Mouse (Mus musculus): ENCODE data around the gene Rtl6. TPM values are rescaled to one million over a fixed set of nuclear protein-coding genes. Genes with fewer than 3 reads are reported as not detected.

Rtl6 gene
- total RNA-seq, 1 experiment: 3.3 TPM

- no peak overlapping the region for H3K9ac ChIP-seq (ENCODE audit: insufficient read depth, low read depth, low read length, poor library complexity, severe bottlenecking)
- no peaks in the 10 kb centered on the region for H3K4me1 ChIP-seq (ENCODE audit: control insufficient read depth in 2 of 2, insufficient read depth in 2 of 2, low read length in 2 of 2, poor library complexity in 1 of 2)
- TF ChIP-seq CHD2 (IDR thresholded peaks at IDR 0.05; ENCODE audit: low read depth, low read length): no peak
- TF ChIP-seq MAFK (IDR thresholded peaks at IDR 0.05; ENCODE audit: insufficient read depth, low read depth, low read length): no peak
- no peaks in the 10 kb centered on the region for H3K9me3 ChIP-seq (ENCODE audit: control insufficient read depth, insufficient read depth, low read depth, low read length)
- H3K4me3 ChIP-seq (ENCODE audit: insufficient read depth in 1 of 2, low read depth in 1 of 2, low read length in 2 of 2, poor library complexity in 1 of 2, severe bottlenecking in 1 of 2): no peak overlapping the region
- no peak for DNase-seq (ENCODE audit: low read depth, low spot score)
- H3K27ac ChIP-seq (ENCODE audit: insufficient read depth, low read depth, low read length, poor library complexity, severe bottlenecking): no peak overlapping the region
- no peaks in the 10 kb centered on the region for H3K36me3 ChIP-seq (ENCODE audit: control insufficient read depth, insufficient read depth, low read length, poor library complexity, severe bottlenecking)
- in situ Hi-C loops (cut with MboI; ENCODE audit: low sequenced_read_pairs in 2 of 2, unreplicated experiment in 2 of 2): no loop called here
These were observed 34.6 kb upstream of the Rtl6 start for GRCm38 (mm10) chr15:84592240-84592639.

DNA sequence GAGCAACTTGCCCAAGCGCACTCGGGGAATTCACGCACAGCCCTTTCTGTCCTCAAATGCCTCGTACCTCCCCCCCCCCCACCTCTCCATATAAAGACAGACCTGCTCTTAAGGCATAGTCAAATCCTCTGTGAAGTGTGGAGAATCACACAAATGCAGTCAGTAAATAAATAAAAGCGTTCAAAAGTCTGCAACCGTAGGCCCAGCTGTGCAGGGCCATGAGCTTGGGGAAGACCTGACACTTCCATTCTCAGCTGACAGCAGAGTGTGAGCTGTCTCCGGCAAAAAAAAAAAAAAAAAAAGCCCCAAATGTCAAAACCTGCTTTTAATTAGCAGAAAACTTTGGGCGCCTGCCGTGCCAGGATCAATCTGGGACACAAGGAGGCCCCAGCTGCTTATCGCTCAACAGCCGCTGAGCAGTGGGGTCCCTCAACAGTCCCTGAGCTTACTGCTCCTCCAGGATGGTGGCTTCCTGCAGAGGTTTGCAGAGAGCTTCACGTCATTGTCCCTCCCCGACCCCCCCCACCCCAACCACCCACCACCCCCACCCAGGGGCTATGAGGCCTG lies 34.0 kb upstream of the Rtl6 start:
- Histone ChIP-seq H3K27ac (ENCODE audit: insufficient read depth, low read depth, low read length, poor library complexity, severe bottlenecking) (no peak overlapping the region), H3K4me1 (ENCODE audit: control insufficient read depth in 2 of 2, insufficient read depth in 2 of 2, low read length in 2 of 2, poor library complexity in 1 of 2) (no peaks in the 10 kb centered on the region), H3K9me3 (ENCODE audit: control insufficient read depth, insufficient read depth, low read depth, low read length) (no peaks in the 10 kb centered on the region), H3K4me3 (ENCODE audit: insufficient read depth in 1 of 2, low read depth in 1 of 2, low read length in 2 of 2, poor library complexity in 1 of 2, severe bottlenecking in 1 of 2) (no peak overlapping the region), H3K9ac (ENCODE audit: insufficient read depth, low read depth, low read length, poor library complexity, severe bottlenecking) (no peak overlapping the region), H3K36me3 (ENCODE audit: control insufficient read depth, insufficient read depth, low read length, poor library complexity, severe bottlenecking) (no peaks in the 10 kb centered on the region)
- DNase-seq (ENCODE audit: low read depth, low spot score): no peak
- no peak for TF ChIP-seq HCFC1 (IDR thresholded peaks at IDR 0.05; ENCODE audit: borderline replicate concordance, insufficient read depth, low read length)
- TF ChIP-seq ZNF384 (IDR thresholded peaks at IDR 0.05; ENCODE audit: low read depth, low read length): no peak
- no peak for TF ChIP-seq CHD2 (IDR thresholded peaks at IDR 0.05; ENCODE audit: low read depth, low read length)
- in situ Hi-C loops (cut with MboI; ENCODE audit: low sequenced_read_pairs in 2 of 2, unreplicated experiment in 2 of 2): no loop called here

- Histone ChIP-seq H3K36me3 (ENCODE audit: control insufficient read depth, insufficient read depth, low read length, poor library complexity, severe bottlenecking) (no peaks in the 10 kb centered on the region), H3K27ac (ENCODE audit: insufficient read depth, low read depth, low read length, poor library complexity, severe bottlenecking) (no peak overlapping the region), H3K4me1 (ENCODE audit: control insufficient read depth in 2 of 2, insufficient read depth in 2 of 2, low read length in 2 of 2, poor library complexity in 1 of 2) (no peaks in the 10 kb centered on the region), H3K9ac (ENCODE audit: insufficient read depth, low read depth, low read length, poor library complexity, severe bottlenecking) (no peak overlapping the region), H3K4me3 (ENCODE audit: insufficient read depth in 1 of 2, low read depth in 1 of 2, low read length in 2 of 2, poor library complexity in 1 of 2, severe bottlenecking in 1 of 2) (no peak overlapping the region), H3K9me3 (ENCODE audit: control insufficient read depth, insufficient read depth, low read depth, low read length) (no peaks in the 10 kb centered on the region)
- in situ Hi-C loops (cut with MboI; ENCODE audit: low sequenced_read_pairs in 2 of 2, unreplicated experiment in 2 of 2): no loop called here
- DNase-seq (ENCODE audit: low read depth, low spot score): no peak
- TF ChIP-seq MAFK (IDR thresholded peaks at IDR 0.05; ENCODE audit: insufficient read depth, low read depth, low read length): no peak
These were observed 30.8 kb upstream of the Rtl6 start for GRCm38 (mm10) chr15:84588371-84588821.

DNA sequence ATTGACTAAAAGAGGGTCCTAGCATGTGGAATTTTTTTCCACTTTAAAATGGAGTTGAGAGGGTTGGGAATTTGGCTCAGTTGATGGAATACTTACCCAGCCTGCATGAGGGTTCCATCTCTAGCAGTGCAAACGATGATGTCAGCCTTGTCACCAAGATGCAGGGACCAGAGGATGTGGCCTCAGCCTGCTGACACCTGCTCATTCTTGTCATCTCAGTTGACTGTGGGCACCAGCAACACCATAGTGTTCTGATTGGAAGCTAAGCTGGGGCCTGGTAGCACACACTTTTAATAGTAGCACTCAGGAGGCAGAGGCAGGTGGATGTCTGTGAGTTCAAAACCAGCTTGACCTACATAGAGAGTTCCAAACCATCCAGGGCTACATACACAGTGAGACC lies 21.0 kb upstream of the Rtl6 start:
- no peaks in the 10 kb centered on the region for H3K36me3 ChIP-seq (ENCODE audit: control insufficient read depth, insufficient read depth, low read length, poor library complexity, severe bottlenecking)
- no peak overlapping the region for H3K4me3 ChIP-seq (ENCODE audit: insufficient read depth in 1 of 2, low read depth in 1 of 2, low read length in 2 of 2, poor library complexity in 1 of 2, severe bottlenecking in 1 of 2)
- TF ChIP-seq MAFK (IDR thresholded peaks at IDR 0.05; ENCODE audit: insufficient read depth, low read depth, low read length) (no peak), ZNF384 (IDR thresholded peaks at IDR 0.05; ENCODE audit: low read depth, low read length) (no peak)
- no peaks in the 10 kb centered on the region for H3K4me1 ChIP-seq (ENCODE audit: control insufficient read depth in 2 of 2, insufficient read depth in 2 of 2, low read length in 2 of 2, poor library complexity in 1 of 2)
- no peak overlapping the region for H3K27ac ChIP-seq (ENCODE audit: insufficient read depth, low read depth, low read length, poor library complexity, severe bottlenecking)
- no peak overlapping the region for H3K9ac ChIP-seq (ENCODE audit: insufficient read depth, low read depth, low read length, poor library complexity, severe bottlenecking)
- in situ Hi-C loops (cut with MboI; ENCODE audit: low sequenced_read_pairs in 2 of 2, unreplicated experiment in 2 of 2): no loop called here
- no peaks in the 10 kb centered on the region for H3K9me3 ChIP-seq (ENCODE audit: control insufficient read depth, insufficient read depth, low read depth, low read length)
- DNase-seq (ENCODE audit: low read depth, low spot score): no peak

DNA sequence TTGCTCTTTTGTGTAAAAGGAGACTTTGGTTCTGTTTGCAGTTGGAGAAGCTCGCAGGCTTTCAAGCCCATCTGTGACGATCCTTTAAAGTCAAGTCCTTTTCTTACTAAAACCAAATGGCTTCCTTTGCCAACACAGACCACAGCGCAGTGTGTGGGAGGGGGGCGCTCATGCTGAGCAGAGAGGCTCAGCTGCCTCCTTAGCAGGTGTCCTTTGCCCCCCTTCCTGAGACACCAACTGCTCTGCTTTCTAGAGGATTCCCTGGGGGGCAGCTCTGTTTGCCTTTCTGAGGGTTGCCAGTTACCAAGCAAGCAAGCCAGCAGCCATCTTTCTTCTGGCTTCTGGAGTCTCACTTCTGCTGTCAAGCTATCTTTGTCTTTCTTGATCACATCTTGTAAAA lies 19.4 kb upstream of the Rtl6 start:
- Histone ChIP-seq H3K27ac (ENCODE audit: insufficient read depth, low read depth, low read length, poor library complexity, severe bottlenecking) (no peak overlapping the region), H3K36me3 (ENCODE audit: control insufficient read depth, insufficient read depth, low read length, poor library complexity, severe bottlenecking) (no peaks in the 10 kb centered on the region), H3K9me3 (ENCODE audit: control insufficient read depth, insufficient read depth, low read depth, low read length) (no peaks in the 10 kb centered on the region), H3K4me3 (ENCODE audit: insufficient read depth in 1 of 2, low read depth in 1 of 2, low read length in 2 of 2, poor library complexity in 1 of 2, severe bottlenecking in 1 of 2) (no peak overlapping the region), H3K9ac (ENCODE audit: insufficient read depth, low read depth, low read length, poor library complexity, severe bottlenecking) (no peak overlapping the region), H3K4me1 (ENCODE audit: control insufficient read depth in 2 of 2, insufficient read depth in 2 of 2, low read length in 2 of 2, poor library complexity in 1 of 2) (no peaks in the 10 kb centered on the region)
- no peak for DNase-seq (ENCODE audit: low read depth, low spot score)
- in situ Hi-C loops (cut with MboI; ENCODE audit: low sequenced_read_pairs in 2 of 2, unreplicated experiment in 2 of 2): no loop called here
- no peak for TF ChIP-seq ZC3H11A (IDR thresholded peaks at IDR 0.05; ENCODE audit: borderline replicate concordance, low read depth, low read length)
- no peak for TF ChIP-seq HCFC1 (IDR thresholded peaks at IDR 0.05; ENCODE audit: borderline replicate concordance, insufficient read depth, low read length)
- no peak for TF ChIP-seq CHD2 (IDR thresholded peaks at IDR 0.05; ENCODE audit: low read depth, low read length)
- TF ChIP-seq ZNF384 (IDR thresholded peaks at IDR 0.05; ENCODE audit: low read depth, low read length): no peak
- no peak for TF ChIP-seq MAFK (IDR thresholded peaks at IDR 0.05; ENCODE audit: insufficient read depth, low read depth, low read length)
